Mouse (Mus musculus) spleen, postnatal 4 days (tissue): Measurements from ENCODE around the gene Ppip5k1.
"Not testable (repeated sequence)": the region's sequence is repeated elsewhere in the genome, so short reads cannot be mapped to it uniquely, and the experiment has no call there.

ENCODE experiments used
- DNase-seq, 2 experiments: peaks; one replicate each; pipeline ENCODE4 v3.0.0; 2022; ENCODE audit warnings: low spot score in 2 of 2

Gene Ppip5k1

DNA sequence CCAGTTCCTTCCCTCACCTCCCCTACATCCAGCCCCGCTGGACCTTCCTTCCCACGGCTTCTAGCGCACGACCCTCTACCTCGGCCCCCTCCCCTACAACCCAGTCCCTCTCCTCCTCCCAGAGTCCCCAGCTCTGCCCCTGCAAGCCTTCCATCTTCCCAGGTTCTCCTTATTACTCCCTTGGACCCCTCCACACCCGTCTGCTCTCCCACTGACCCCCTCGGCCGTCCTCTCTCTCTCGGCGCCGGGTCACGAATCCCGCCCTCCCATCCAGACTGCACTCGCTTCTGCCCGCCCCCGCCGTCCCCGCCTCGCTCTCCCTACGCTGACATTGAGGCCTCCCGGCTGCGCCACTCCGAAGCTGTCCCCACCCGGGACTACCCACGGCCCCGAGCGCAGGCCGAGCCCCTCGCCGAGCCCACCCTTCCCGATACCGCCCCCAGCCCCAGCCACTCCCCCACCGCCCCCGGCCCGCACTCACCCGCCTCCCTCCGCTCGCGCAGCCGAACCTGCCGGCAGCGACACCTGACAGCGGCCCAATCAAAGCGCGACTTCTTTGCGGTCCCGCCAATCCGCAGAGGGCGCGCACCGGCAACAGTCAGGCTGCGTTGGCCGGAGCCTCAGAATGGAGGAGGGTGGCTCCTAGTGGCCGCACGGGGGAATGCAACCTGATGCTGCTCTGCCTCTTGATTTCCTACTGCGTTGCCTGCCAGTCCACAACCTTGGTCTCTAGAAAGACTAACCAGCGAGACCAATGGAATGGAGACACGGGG lies at the start of gene Ppip5k1:
TSS of gene Ppip5k1 (minus strand) at position 577 of the 773 bp plus-strand sequence.
- DNase-seq, result peak; percentile 96 to 99

- DNase-seq, result no peak
Measured at GRCm38 (mm10) chr2:121403296-121403695, 48.1 kb upstream of the Ppip5k1 start.

- peak; percentile 72 to 91 for DNase-seq
Measured at GRCm38 (mm10) chr2:121396624-121397023, 41.4 kb upstream of the Ppip5k1 start.

GRCm38 (mm10) chr2:121386961-121387575 lies 31.9 kb upstream of the Ppip5k1 start, which contains the start of gene Strc:
Gene Strc, minus strand, starts transcription at chr2:121387168.
- not testable (repeated sequence) for DNase-seq

- DNase-seq, result no peak
Measured at GRCm38 (mm10) chr2:121374766-121375165, 19.6 kb upstream of the Ppip5k1 start.

GRCm38 (mm10) chr2:121372266-121372665 lies 17.1 kb upstream of the Ppip5k1 start:
- DNase-seq, result no peak

- no peak for DNase-seq
Measured at GRCm38 (mm10) chr2:121370921-121371320, 15.7 kb upstream of the Ppip5k1 start.

DNA sequence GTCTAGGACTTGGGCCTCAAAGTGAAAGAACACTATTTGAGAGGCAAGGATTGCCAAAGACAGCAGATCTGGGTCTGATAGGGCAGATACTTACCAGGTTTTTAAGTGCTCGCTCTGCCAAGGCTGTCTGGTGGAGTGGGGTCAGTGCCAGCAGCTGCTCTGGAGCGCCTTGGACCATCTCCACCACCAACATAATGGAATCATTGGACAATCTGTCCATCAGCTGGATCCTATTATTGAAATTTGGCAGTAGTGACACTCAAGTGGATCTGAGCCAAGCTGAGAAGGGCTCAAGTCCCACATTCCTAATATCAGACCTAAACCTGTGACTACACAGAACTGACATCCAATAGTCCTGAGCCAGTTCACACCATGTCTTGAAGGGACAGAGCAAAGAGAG lies 13.6 kb upstream of the Ppip5k1 start:
- no peak for DNase-seq

DNA sequence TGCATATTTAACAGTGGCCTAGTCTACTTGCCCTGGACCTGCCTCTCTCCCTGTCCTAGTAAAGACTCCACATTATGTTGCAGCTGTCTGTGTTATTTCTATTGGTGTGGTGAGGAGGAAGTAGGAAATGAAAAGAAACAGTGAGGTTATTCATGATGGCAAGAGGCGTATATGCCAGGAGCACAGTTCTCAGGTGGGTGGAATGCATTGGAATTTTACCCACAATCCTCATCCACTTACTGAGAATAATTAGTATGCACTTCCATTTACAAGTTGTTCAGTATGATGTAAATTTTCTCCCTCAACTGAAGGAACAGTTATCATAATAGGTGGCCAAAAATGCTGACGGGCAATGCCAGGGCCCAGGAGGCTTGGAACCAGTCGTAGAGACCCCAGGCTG lies 8.5 kb upstream of the Ppip5k1 start:
- no peak for DNase-seq

DNA sequence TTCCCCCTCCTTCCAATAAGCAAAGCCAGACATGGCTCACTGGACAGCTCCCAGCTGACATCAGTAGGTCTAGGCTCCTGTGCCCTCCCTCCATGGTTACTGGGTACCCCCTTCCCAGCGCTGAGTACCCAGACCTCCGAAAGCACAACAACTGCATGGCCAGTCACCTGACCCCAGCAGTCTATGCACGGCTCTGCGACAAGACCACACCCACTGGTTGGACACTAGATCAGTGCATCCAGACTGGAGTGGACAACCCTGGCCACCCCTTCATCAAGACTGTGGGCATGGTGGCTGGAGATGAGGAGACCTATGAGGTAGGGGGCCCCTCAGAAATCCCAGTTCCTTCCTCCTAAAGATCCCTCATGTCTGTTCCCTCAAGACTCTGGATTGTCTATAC lies 4.3 kb upstream of the Ppip5k1 start:
- DNase-seq, result no peak

DNA sequence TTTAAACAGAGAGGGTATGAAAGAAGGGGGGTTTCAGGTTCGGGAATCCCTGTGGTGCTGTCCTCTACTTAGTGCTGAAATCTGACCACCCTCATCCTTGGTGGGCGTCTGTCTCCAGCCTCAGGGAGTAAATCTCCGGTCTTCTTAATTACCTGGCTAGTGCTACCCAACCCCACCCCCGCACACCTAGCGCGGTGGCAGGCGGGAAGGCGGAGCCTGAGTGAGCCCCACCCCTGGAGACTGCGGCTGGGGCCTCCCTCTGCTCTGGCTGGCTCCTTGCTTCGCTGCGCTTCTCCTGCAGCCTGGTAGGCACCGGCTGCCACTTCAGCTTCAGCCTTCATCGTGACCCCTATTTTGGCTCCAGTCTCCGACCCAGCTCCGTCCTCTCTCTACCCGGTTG lies 3.2 kb upstream of the Ppip5k1 start:
- DNase-seq, result peak in 1 of 2 experiments; percentile 69

DNA sequence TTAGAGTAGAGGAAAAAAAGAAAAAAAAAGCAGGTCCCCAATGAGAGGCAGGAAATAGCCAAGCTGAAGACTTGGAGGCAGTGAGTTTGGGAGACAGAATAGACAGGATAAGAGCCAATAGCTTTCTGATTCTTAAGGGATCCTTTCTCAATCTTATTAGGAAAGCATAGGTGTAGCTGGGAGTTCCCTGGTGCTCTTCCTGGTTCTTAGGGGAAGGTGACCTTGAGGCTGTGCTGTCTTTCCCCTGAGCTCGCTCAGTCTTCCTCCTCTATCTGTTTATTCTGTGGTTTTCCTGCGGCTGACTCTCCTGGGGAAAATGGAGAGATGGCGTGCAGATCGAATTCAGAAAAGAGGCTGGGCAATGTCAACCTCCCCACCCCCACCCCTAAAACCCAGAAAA lies 2.8 kb upstream of the Ppip5k1 start:
- no peak for DNase-seq

DNA sequence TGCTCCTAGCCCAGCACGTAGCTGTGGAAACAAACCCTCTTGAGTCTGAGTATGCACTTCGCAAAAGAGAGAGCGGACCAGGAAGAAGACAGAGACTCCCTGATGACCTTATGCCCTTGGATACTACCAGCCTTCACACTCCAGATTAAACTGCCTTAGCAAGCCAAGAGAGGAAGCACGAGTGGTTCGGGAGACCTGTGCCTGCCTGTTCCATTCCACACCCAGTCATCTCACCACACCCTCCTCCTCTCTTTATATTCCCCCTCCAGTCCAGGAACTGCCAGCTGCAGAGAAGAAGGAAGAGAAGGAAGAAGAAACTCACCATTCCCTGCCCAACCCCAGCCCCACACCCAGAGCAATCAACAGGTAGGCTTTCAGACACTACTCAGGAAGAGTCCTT lies 2.3 kb upstream of the Ppip5k1 start, which contains the start of gene Ckmt1:
TSS of gene Ckmt1 (plus strand) at position 221 of the 400 bp plus-strand sequence.
- no peak for DNase-seq

GRCm38 (mm10) chr2:121354378-121354777 lies 818 bp downstream of the Ppip5k1 start:
- DNase-seq, result no peak

GRCm38 (mm10) chr2:121353156-121353555 lies 2.0 kb downstream of the Ppip5k1 start:
- DNase-seq, result no peak

DNA sequence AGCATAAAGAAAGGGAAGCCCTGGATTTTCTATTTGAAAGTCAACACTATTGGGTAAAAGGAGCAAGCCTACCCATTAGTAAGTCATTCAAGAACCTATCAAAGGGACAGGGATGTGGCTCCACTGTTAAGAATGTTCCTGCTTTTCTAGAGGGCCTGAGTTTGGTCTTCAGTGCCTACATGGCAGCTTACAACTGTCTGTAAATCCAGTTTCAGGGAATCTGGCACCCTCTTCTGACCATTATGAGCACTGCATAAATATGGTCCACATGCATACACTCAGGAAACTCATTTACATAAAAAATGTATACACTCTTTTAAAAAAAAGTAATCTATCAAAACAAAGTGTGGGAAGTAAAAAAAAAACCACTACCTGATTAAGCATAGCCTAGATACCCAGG lies 16.1 kb downstream of the Ppip5k1 start:
- no peak for DNase-seq

DNA sequence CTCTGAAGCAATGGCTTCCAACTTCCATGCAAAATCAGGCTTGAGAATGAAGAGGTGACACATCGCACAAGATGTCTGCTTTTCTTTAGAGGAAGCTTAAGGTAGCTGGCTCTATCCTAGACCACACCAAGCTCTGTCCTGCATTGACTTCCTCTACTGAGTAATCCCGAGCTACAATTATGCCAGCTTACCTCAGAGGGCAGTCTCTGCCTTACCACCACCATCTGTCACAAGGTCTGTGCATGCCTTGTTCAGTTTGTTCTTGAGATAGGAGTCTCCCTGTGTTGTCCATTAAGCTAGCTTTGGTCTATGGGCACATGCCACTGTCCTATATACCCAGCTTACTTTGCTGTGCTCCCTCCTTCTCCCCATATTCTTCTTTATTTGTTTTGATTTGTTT lies 25.7 kb downstream of the Ppip5k1 start:
- DNase-seq, result no peak

- DNase-seq, result no peak
Measured at GRCm38 (mm10) chr2:121323693-121324470, 31.3 kb downstream of the Ppip5k1 start.

GRCm38 (mm10) chr2:121323041-121323440 lies 32.2 kb downstream of the Ppip5k1 start:
- DNase-seq, result no peak

DNA sequence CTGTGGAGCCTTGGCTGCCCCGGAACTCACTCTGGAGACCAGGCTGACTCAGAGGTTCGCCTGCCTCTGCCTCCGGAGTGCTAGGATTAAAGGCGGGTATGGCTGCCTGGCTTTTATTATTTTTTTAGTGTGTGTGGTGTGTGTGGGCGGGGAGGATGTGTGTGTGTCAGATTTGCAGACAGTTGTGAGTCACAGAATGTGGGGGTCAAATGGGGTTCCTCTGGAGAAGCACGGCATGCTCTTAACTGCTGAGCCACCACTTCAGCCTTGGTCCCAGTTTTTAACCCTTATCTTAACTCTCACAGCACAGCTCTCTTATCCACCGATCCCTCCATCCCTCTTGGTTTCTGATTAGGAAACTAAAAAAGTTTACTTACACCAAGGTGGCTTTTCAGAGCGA lies 38.9 kb downstream of the Ppip5k1 start:
- no peak for DNase-seq

GRCm38 (mm10) chr2:121308997-121309416 lies 46.2 kb downstream of the Ppip5k1 start:
- no peak for DNase-seq

- no peak for DNase-seq
Measured at GRCm38 (mm10) chr2:121300036-121300435, 55.2 kb downstream of the Ppip5k1 start.
